Mouse (Mus musculus): ENCODE data around the gene Bhlhe40.

The Bhlhe40 gene

DNA sequence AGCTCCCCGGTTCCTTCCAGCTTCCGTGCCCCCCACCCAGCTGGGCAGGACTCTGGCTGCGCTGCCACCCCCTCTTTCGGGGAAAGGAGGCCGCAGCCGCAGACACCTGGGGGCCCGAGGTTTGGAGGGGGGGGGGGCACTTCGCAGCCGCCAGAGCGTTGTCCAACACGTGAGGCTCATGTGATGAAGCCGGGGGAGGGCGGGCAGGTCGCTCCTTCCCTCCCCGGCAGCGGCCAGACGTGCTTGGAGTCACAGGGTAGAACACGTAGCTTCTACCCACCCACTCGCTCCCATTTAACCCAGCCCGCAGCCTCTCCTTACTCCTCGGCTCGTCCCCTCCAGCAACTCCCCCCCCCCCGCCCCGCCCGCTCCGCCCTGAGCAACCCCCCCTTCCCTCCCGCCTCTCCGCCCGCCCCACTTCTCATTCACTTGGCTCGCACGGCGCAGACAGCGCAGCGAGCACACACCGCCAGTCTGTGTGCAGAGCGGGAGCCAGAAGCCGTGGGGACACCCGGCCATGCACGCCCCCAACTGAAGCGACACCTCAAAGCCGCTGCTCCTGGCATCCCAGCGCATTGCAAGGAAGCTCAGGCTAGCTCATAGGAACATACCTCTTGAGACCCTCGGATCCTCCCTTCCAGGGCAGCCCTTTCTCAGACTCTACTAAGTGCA, at the start of gene Bhlhe40:
Bhlhe40 (plus strand) TSS at position 424 of the 672 bp plus-strand sequence.
- DNase-seq (ENCODE audit: extremely low spot score, low spot score): peak; percentile 79

DNA sequence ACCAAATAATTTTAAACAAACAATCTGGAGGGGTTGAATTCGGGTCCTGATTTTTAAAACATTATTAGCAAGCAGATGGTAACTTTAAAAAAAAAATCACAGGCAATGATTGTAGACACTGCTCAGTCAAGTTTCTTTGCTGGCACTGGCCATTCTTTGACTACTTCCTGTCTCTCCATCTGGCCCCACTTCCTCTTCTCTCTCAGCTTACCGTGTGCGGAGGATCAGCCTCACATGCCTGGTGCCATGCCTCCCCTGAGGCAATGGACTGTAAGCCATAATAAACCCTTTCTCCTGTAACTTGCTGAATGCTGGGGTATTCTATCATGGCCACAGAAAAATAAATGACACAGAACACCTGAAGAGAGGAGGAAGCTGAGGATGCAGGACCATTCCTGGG, 48.8 kb upstream of the Bhlhe40 start:
- no peak for DNase-seq (ENCODE audit: extremely low spot score, low spot score)

DNA sequence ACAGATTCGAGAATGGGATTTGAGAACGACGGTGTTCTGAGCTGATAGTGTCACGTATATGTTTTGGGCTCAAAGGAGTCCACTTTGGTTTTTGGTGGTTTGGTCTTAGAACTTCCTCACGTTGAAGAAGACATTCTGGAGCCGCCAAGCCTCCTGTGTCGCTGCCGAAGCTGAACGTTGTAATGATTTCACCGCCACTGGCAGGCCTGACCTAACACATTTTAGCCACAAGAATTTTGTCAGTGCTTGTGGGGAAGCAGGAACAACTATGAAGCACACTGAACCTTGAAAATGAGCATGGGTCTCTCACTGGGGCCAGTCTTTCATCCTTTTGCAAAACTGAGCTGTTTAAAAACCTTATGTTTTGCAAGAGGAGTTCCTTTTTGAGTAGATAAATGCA, 42.4 kb upstream of the Bhlhe40 start:
- DNase-seq (ENCODE audit: extremely low spot score, low spot score): no peak

- no peak for DNase-seq (ENCODE audit: extremely low spot score, low spot score)
These were observed 37.3 kb upstream of the Bhlhe40 start for GRCm38 (mm10) chr6:108623028-108623565.

GRCm38 (mm10) chr6:108624915-108625314, 35.5 kb upstream of the Bhlhe40 start:
- no peak for DNase-seq (ENCODE audit: extremely low spot score, low spot score)

GRCm38 (mm10) chr6:108630701-108631100, 29.7 kb upstream of the Bhlhe40 start:
- no peak for DNase-seq (ENCODE audit: extremely low spot score, low spot score)

DNA sequence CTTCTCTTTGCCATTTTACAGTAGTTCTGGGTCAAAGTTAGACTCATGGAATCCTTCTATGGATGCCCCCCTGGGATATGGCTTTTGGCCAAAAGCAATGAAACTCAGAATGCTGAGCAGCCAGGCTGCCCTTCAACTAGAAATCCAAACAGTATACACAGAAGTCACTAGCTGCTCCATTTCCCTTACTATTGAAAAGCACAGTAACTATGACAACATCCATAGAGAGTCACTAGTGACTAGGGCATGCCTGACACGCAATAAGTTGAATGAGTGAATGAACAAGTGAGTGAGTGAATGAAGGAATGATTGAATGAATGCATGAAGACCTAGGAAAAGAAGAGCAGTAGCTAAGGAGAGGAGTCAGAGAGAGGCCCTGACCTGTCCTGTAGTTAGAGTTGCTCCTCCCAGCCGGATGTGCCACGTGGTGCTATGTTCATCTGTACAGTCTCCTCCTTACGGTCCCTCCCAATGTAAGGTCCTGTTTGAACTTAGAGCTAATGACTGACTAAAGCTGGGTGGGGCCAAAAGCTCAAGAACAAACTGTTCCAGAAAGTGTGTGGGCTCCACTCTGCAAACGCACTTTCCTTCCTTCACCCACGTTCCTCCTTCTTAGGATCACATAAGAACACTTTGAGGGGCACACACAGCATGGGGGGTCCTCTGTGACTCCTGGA, 22.1 kb upstream of the Bhlhe40 start:
- no peak for DNase-seq (ENCODE audit: extremely low spot score, low spot score)

- DNase-seq (ENCODE audit: extremely low spot score, low spot score): no peak
These were observed 18.4 kb upstream of the Bhlhe40 start for GRCm38 (mm10) chr6:108642020-108642419.

DNA sequence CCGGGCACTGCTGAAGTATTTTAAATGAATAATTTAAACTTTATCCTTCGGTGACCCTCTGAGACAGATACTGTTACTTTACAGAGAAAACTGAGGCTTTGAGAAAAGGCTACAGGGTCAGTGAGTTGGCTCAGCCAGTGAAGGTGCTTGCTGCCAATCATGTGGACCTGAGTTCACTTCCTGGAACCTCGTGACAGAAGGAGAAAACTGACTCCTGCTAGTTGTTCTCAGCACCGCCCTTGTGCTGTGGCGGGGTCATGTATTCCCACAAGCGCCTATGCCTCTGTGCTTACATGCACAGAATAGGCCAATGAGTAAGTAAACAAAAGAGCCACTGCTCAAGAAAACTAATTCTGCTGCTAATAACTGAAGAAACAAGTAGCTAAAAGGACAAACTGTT, 17.4 kb upstream of the Bhlhe40 start:
- DNase-seq (ENCODE audit: extremely low spot score, low spot score): no peak

DNA sequence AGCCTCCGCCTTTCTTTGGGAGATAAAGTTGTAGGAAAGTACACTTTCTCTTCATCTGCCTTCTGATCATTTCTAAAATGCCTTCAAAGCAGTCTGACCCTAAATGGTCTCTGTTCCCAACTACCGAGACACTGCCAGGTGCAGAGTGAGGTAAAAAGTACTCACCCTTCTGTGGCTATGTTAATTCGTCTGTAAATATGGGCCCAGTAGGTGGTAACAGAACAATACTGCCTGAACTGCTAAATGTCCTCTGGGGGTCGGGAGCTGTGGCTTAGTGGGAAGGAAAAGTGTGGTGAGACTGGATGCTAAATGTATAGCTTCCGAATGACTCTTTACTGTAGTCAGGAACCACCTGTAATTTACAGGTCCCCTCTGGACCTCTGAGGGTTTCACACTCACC, 16.1 kb upstream of the Bhlhe40 start:
- no peak for DNase-seq (ENCODE audit: extremely low spot score, low spot score)

DNA sequence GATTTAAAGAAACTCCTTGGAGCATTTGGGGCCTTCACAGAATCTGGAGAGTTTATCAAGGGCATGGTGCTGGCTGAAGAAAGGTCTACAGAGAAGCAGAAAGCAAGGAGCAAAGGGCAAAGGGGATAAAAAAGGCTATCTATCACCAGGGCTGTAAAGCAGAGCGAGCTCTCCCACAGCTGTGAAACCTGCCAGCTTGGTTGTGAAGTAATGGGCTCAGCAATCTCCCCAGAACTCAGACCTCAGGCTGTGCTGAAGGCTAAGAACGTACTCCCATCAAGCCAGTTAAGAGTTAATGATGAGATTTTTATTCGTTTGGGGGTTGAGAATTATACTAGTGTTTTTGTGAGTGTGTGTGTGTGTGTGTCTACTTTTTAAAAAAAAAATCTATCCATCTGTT, 13.3 kb upstream of the Bhlhe40 start:
- DNase-seq (ENCODE audit: extremely low spot score, low spot score): no peak

DNA sequence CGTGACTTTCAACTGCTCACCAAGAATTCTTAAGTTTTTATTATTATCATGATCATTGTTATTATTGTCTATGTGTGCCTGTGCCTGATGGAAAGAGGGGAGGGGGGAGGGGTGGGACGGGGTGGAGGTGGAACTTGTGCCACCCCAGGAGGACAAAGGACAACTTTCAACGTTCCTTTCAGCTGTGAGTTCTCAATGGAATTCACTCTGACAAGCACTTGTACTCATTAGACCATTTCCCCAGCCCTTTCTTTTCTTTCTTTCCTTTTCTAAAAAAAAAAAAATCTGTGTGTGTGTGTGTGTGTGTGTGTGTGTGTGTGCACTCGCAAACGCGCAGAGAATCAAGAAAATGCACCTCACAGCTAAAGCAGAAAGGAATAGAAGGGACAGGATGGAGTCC, 12.4 kb upstream of the Bhlhe40 start:
- no peak for DNase-seq (ENCODE audit: extremely low spot score, low spot score)

DNA sequence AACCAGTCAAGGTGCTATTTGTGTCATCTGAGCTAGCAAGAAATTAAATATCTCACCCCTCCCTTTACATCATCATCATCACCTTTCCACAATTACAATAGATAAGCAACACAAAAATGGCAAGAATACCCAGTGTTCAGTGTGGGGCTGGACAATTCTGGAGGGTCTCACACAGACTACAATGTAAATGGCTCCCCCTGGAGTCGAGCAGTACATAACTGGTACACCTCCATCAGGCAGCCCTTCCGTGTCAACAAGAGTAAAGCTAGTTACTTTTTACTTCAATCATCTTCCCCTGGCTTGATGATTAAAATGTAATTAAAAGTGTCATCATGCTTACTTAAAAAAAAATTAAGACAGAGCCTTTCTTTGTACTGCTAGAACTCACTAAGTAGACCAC, 4.6 kb upstream of the Bhlhe40 start:
- no peak for DNase-seq (ENCODE audit: extremely low spot score, low spot score)

DNA sequence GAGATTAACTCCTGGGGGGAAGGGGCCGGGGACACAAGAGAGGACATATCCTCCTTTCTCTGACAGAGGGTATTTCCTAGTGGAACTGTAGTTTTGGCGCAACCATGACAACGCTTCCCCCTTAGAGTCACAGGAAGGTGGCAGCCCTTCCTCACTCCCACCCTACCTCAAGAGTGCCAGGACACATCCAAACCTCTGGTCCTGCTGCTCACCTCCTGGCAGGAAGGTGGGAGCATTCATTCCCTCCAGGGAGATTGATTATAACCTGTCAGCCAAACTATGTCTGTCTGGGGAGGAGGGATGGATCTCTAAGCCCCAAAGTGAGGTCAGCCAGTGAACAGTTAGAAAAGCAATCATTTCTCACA, 2.4 kb upstream of the Bhlhe40 start:
- DNase-seq (ENCODE audit: extremely low spot score, low spot score): peak; percentile 21

DNA sequence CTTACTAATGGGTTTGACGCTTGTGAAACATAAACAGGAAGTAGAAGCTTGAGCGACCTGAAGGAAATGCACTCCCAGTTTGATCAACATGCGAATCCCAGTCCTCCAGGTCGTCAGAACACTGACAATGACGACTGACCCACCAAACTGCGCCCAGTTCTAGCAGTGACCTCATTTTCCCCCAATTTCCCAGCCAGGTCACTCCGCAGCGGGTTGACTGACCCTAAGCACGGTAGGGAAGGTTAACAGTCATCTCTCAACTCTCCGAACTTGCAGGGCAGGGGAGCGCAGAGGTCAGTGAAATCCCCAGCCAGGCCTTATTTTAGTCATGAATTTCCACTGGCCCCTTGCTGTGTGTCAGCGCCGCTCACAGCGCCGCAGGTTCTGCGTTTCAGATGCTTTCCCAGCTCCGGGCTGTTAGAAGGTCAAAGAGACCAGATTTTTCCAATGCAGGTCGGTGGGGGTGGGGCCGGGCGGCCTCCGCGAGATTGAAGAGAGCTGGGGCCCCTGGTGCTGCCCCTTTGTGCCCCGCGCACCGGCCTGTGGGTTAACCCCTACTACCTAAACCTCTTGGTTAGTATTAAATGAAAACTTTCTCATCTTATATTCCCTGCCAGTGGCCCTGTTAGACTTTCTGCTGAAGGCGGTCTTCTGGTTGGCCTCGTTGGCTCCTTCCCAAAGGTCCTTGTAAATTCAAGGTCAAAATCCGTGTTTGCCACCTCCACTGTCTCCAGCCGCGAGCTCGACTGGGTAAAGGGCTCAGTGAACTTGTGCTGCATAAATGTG, 1.8 kb upstream of the Bhlhe40 start:
- peak; percentile 62 for DNase-seq (ENCODE audit: extremely low spot score, low spot score)

DNA sequence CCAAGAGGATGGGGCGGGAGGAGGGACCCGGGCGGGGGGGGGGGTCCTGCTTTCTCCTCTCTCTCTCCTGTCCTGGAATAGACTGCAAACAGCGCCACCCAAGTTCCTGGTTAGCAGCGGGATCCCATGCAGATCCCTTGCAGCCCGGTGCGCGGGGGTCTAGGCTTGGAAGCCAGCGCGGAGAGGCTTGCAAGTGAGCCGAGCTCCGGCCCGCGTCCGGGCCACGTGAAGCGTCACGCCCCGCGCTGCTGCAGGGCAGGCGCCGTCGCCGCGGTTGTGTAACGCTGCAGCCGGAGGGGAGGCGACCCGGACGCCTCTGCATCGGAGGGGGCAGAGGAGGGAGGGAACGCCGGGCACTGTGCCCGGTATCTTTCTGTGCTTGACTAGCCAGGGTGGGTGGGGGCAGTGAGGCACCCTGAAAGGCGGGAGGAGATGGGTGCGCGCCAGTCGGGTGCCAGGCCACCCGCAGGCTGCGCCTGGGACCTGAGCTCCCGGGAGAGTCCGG, 1.2 kb upstream of the Bhlhe40 start:
- peak; percentile 88 for DNase-seq (ENCODE audit: extremely low spot score, low spot score)

- peak; percentile 76 for DNase-seq (ENCODE audit: extremely low spot score, low spot score)
These were observed 663 bp upstream of the Bhlhe40 start for GRCm38 (mm10) chr6:108659726-108660205.

DNA sequence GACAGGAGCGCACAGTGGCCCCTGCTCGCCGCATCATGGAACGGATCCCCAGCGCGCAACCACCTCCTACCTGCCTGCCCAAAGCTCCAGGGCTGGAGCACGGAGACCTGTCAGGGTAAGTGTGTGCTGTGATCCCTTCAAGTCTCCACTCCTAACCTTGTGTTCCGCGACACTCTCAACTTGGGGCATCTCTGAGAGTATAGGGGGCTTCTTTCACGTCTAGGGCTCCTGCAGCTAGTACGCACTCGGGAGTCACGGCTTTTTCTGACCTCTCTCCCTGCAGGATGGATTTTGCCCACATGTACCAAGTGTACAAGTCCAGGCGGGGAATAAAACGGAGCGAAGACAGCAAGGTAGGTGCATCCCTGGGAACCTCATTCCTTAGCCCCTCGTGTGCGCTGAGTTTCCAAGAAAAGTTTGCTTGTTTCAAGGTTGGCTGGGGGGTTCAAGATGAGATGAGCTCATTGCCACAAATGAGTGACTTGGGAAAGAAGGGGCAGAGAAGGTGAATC, 505 bp downstream of the Bhlhe40 start:
- DNase-seq (ENCODE audit: extremely low spot score, low spot score): no peak

- DNase-seq (ENCODE audit: extremely low spot score, low spot score): peak; percentile 73
These were observed 983 bp downstream of the Bhlhe40 start for GRCm38 (mm10) chr6:108661412-108661811.

DNA sequence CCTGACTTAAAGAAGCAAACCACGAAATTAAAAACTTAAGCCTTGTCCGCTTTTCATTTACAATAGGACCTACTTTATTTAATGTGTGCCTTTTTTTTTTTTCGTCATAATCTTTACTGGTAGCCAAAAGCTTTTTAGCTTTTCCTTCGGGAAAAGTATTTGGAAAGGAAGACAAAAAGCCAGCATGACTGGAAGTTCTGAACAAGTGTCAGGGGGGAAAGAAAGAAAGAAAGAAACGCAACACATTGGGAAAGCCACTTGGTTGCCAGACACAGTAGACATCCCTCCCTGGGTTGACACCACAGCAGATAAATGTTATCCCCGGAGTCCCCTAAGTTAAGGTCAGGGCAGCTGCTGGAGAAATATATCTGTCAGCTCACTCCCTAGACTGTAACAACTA, 1.5 kb downstream of the Bhlhe40 start:
- DNase-seq (ENCODE audit: extremely low spot score, low spot score): no peak
